Mouse (Mus musculus): ENCODE results near the gene Chst15. TPM values are rescaled to one million over a fixed set of nuclear protein-coding genes. Genes with fewer than 3 reads are reported as not detected.

Gene Chst15
- 10 to 100 TPM; 34.1 to 34.7 TPM for total RNA-seq (2021)

DNA sequence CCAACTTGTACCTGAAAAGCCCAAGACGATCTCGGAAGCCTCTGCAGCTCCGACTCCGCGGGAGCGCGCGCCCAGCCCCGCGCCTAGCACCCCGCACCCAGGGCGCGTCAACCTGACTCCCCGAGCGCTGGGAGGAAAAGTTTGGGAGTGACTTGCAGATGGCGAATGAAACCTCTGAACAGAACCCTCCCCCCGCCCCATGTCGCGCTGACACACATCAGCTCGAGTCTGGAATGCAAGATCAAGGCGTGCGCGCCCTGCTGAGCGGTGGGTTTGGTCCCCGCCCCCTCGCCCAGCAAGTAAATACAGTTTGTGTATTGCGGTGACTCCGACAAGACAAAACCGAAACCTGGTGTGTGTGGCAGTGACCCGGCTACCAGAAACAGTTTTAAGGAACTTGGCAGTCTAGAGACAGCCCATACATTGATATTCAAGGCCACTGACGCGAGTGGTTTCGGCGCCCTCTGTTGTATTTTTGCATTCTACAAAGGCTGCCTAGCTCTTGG lies at the start of gene Chst15:
Chst15 (minus strand) TSS at position 193 of the 506 bp plus-strand sequence.
- peak; percentile 68 for DNase-seq
- intact Hi-C loops (cut with DNase I) = loop anchor here (5.0 kb wide), 4 partner anchors 50 to 235 kb away; no protein-coding TSS in a partner anchor

- DNase-seq = no peak
- intact Hi-C loops (cut with DNase I) = loop anchor here (5.0 kb wide), 1 partner anchor 49 kb away; the partner anchor contains the start of gene Chst15
Measured at GRCm38 (mm10) chr7:132365703-132366384, 48.8 kb upstream of the Chst15 start.

GRCm38 (mm10) chr7:132365111-132365510 lies 48.1 kb upstream of the Chst15 start:
- intact Hi-C loops (cut with DNase I) = loop anchor here (5.0 kb wide), 1 partner anchor 48 kb away; the partner anchor contains the start of gene Chst15
- no peak for DNase-seq

DNA sequence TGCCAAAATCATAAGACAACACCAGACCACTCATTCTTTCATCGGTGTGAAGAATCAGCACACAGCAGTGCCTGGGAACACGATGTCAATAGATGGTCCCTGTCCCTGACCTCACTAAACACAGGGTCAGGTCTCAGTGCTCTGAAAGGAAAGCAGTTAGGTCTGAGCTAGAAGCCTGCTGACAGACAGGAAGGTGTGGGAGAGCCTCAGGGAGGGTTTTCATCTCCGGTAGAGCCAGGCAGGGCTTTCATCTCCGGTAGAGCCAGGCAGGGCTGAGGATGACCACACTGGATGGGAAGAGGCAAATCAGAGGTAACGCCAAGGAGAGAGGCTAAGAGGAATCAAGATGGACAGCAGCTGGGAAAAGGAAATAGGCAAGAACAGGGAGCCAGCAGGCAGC lies 47.5 kb upstream of the Chst15 start:
- intact Hi-C loops (cut with DNase I) = no loop called here
- DNase-seq = no peak

DNA sequence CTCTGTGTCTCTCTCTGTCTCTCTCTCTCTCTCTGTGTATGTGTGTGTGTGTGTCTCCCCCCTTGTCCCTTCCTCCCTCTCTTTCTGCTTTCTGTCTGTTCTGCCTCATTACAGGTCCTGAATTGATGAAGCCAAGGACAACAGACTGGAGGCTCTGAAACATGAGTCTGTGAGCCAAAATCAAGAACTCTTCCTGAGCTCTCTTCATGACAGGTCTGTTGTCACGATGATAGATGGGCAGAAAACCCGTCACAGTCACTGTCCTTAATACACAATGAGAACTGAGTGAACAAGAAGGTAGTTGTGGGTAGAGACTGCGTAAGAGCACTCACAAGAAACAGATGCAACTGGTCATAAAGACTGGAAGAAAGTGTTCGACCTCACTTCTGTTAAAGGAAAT lies 43.3 kb upstream of the Chst15 start:
- intact Hi-C loops (cut with DNase I) = no loop called here
- DNase-seq = no peak

- intact Hi-C loops (cut with DNase I) = no loop called here
- no peak for DNase-seq
Measured at GRCm38 (mm10) chr7:132358709-132359108, 41.7 kb upstream of the Chst15 start.

DNA sequence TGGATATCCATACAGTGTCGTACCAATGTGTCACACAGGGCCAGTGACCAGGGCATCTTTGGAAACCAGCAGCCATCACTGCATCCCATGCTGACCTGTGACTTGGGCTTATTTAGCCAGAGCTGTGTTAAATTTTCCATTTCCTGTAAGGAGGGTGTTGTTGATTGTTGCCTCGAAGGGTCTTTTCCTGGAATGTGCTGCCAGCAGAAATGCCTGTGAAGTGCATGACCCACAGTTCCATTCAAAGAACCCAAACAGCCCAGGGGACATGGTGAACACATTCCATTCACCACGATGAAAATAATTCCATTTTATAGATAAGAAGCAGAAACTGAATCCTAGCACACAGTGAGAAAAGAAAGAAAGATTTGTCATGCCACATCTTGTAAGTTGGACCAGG lies 41.2 kb upstream of the Chst15 start:
- no peak for DNase-seq
- intact Hi-C loops (cut with DNase I) = no loop called here

DNA sequence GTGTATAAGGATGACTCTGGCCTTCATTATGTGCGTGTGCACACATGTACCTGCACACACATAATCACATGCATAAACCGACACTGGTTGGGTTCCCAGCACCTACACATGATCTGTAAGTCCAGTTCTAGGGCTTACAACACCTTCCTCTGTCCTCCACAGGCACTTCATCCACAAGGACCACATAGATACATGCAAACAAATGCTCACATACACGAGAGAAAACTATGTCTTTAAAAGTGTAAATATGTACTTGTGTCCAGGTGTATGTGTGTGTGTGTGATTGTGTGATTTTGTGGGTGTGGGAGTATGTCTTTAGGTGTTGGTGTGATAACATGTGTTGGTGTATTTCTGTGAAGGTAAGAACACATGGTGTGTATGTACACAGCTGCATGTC lies 40.8 kb upstream of the Chst15 start:
- DNase-seq = no peak
- intact Hi-C loops (cut with DNase I) = no loop called here

- DNase-seq = no peak
- intact Hi-C loops (cut with DNase I) = no loop called here
Measured at GRCm38 (mm10) chr7:132356881-132357840, 40.1 kb upstream of the Chst15 start.

GRCm38 (mm10) chr7:132356185-132356584 lies 39.2 kb upstream of the Chst15 start:
- intact Hi-C loops (cut with DNase I) = no loop called here

GRCm38 (mm10) chr7:132355767-132356166 lies 38.7 kb upstream of the Chst15 start:
- no peak for DNase-seq
- intact Hi-C loops (cut with DNase I) = no loop called here

More at GRCm38 (mm10) chr7:132356185-132356584, 39.2 kb upstream of the Chst15 start:
- no peak for DNase-seq

GRCm38 (mm10) chr7:132349075-132349572 lies 32.1 kb upstream of the Chst15 start:
- DNase-seq = no peak
- intact Hi-C loops (cut with DNase I) = no loop called here

DNA sequence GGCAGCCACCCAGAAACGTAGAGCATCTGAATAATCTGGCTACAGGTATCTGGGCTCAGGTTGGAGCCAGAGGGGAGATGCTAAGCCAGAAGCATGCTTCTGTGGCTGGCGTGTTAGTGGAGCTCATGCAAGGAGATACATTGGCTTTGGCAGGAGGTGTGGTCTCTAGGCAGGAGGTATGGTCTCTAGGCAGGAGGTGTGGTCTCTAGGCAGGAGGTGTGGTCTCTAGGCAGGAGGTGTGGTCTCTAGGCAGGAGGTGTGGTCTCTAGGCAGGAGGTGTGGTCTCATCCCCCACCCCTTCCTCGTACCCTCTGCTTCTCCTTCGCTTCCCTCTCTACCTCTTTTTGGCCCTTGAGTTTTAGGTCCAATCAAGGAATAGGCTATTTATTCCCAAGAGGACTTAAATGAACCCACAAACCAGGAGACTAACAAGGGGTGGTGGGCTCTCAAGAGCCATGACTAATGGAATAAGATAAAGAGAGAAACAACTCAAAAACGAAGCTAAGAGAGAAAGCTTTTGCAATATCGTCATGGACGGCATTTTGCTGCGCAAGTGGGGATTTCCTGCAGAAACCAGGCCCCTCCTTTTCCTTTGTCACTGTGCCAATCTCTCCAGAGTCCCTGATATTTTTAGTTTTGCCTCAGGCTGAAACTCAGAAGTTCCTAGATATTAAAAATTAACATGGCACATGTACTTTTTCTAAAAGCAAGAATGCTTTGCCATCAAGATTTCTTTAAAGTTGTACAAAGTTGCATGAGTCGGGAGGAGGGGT lies 30.4 kb upstream of the Chst15 start:
- intact Hi-C loops (cut with DNase I) = no loop called here
- no peak for DNase-seq

DNA sequence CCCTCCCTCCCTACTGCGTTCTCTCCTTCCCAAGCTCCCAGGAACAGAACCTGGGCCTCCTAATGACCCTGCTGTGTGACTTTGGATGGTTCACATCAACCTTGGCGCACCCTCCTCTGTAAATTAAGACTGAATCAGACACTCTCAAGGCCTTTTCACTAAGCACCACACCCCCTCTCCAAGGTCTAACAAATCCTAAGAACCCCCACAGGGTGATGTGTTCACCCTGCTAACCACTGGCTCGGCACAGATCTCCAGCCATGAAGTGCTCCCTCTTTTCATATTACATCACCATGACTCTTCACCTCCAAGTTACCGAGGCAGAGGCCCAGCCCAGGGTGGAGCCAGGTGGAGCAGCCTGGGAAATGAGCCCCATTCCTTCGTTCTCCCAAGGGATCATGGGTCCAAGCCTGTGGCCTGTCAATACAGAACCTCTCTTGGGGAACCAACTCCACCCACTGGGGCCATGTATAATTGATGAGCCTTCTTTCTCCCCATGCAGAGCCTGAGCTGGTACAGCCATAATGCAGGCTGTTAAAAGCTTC lies 28.6 kb upstream of the Chst15 start:
- intact Hi-C loops (cut with DNase I) = no loop called here

DNA sequence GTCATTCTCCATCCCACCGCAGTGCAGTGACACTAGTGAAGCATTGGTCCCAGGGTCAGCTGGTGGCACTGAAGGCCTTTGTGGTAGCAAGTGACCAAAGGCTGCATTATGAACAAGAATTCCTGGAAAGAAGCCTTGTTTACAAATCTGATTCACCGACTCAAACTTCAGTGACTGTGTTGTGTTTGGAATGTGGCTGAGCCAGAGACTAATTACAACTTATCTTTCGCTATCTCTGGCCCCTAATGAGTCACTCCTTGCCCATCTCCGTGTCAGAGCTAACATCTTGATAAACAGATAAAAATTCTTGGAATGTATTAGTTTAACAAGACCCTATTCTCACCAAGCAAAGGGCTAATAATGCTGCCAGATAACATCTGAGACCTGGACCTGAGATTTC lies 27.6 kb upstream of the Chst15 start:
- DNase-seq = no peak
- intact Hi-C loops (cut with DNase I) = no loop called here

More for the DNA sequence above, 28.6 kb upstream of the Chst15 start:
- DNase-seq = no peak

- intact Hi-C loops (cut with DNase I) = no loop called here
- DNase-seq = no peak
Measured at GRCm38 (mm10) chr7:132343900-132344299, 26.9 kb upstream of the Chst15 start.

GRCm38 (mm10) chr7:132343146-132343545 lies 26.1 kb upstream of the Chst15 start:
- intact Hi-C loops (cut with DNase I) = no loop called here
- DNase-seq = no peak

DNA sequence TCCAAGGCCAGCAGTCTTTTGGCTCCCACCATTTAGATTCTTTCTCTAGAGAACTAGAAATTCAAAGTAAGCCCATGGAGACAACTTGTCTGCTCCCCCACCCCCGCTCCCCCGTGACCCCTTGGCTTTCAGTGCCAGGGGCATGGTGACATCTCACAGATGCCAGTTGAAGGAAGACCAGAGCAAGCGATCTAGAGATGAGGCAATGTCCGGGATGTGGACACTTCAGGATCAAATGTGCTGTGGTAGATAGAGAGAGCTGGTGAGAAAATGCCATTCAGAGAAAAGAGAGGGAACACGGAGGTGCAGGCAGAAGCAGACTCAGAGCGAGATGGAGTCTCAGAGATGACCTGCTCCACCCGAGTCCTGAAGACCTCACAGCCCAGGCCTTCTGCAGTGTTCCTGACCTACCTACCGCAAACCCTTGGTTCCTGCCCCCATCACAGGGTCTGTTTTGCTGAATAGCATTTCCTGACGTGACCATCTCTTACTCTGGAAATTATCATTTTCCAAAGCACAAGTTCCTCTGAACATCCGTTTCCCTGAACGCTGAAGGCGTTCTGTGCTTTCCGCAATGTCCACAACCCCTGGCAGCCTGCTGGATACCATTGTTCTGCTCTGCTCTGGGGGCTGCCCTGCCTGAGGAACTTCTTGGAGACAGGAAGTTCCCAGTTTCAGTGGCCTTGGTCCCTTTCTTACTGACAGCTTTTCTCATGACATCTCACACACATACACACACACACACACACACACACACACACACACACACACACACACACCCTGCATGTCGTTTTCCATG lies 22.2 kb upstream of the Chst15 start:
- intact Hi-C loops (cut with DNase I) = no loop called here
- DNase-seq = no peak

GRCm38 (mm10) chr7:132338350-132338749 lies 21.3 kb upstream of the Chst15 start:
- intact Hi-C loops (cut with DNase I) = no loop called here
- no peak for DNase-seq
